Mouse (Mus musculus): Measurements from ENCODE around the gene Clec4e. TPM values are rescaled to one million over a fixed set of nuclear protein-coding genes. Genes with fewer than 3 reads are reported as not detected.

The Clec4e gene
- not detected in 2 replicates for total RNA-seq (2012; rRNA removed)
- total RNA-seq (2014; rRNA removed), result not detected in 2 replicates
- polyA plus RNA-seq (2012; ENCODE audit: insufficient read length, low read depth), result not detected in 2 replicates

DNA sequence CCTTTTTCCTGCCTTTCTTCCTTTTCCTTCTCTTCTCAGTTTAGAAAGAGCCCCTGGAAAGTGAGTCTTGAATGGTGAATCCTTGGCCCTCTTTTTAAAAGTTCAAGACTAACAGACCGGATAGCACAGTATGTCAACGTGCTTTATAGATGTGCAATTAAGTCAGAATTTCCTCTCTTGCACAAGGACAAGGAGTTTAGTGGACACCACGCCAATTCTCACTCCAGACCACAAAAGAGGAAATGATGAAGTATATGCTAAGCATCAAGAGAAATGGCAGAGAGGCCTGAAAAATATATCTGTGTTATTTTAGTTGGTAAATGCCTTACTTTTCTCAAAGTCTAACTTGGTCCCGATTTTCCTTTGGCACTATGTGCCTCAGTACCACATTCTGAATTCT is at the start of gene Clec4e:
TSS of gene Clec4e (minus strand) at position 118 of the 400 bp plus-strand sequence.
- Histone ChIP-seq H3K36me3 (replicated peaks in 1 of 2; ENCODE audit: control insufficient read depth in 1 of 2, insufficient read depth in 1 of 2, low read length in 1 of 2) (no peaks in the 10 kb centered on the region), H3K27me3 (replicated peaks) (peaks cover 50% of the 10 kb centered on the region), H3K79me2 (replicated peaks; ENCODE audit: control insufficient read depth, extremely low read depth, insufficient read depth, poor library complexity, severe bottlenecking) (no peaks in the 10 kb centered on the region), H3K4me3 (replicated peaks in 1 of 3; ENCODE audit: low read depth in 2 of 3, low read length in 2 of 3, poor library complexity in 1 of 3) (no peak within 1 kb of the TSS), H3K4me1 (ENCODE audit: control insufficient read depth in 1 of 2, insufficient read depth in 2 of 2) (no peaks in the 10 kb centered on the region), H3K9ac (ENCODE audit: insufficient read depth, low read depth) (no peak within 1 kb of the TSS), H3K9me3 (replicated peaks; ENCODE audit: low read length) (no peaks in the 10 kb centered on the region), H3K27ac (ENCODE audit: insufficient read depth, low read depth) (no peak within 1 kb of the TSS), H3K4me2 (ENCODE audit: insufficient read depth, low read depth, poor library complexity, severe bottlenecking) (peak within 1 kb of the TSS; percentile 30)
- DNase-seq (ENCODE audit: extremely low read depth), result no peak
- dilution Hi-C loops (cut with MboI; ENCODE audit: extremely low pct_ligation_motif_present, extremely low pct_unique_long_range_greater_than_20kb, low sequenced_read_pairs) (no loop called here), in situ Hi-C loops (cut with MboI; ENCODE audit: low pct_ligation_motif_present, low pct_unique_long_range_greater_than_20kb, low sequenced_read_pairs) (no loop called here)
- TF ChIP-seq ZMIZ1 (IDR thresholded peaks at IDR 0.05; ENCODE audit: low read depth, low read length), result no peak
- no peak for TF ChIP-seq MAZ (IDR thresholded peaks at IDR 0.05; ENCODE audit: low read depth, low read length)
- no peak for TF ChIP-seq HCFC1 (IDR thresholded peaks at IDR 0.05; ENCODE audit: low read depth, low read length)
- TF ChIP-seq GABPA (IDR thresholded peaks at IDR 0.05; ENCODE audit: insufficient replicate concordance, low read depth, low read length), result no peak
- no peak for TF ChIP-seq JUND (conservative IDR thresholded peaks at IDR 0.05; ENCODE audit: low read depth, low read length)
- TF ChIP-seq IRF4 (IDR thresholded peaks at IDR 0.05; ENCODE audit: low read depth, low read length), result no peak
- no peak for TF ChIP-seq CTCF (conservative IDR thresholded peaks at IDR 0.05 in 1 of 2, IDR thresholded peaks at IDR 0.05 in 1 of 2; ENCODE audit: low read depth in 2 of 2, low read length in 2 of 2)
- no peak for TF ChIP-seq E2F4 (IDR thresholded peaks at IDR 0.05; ENCODE audit: insufficient replicate concordance, low read depth, low read length)
- no peak for TF ChIP-seq RCOR1 (conservative IDR thresholded peaks at IDR 0.05; ENCODE audit: low read depth, low read length)
- TF ChIP-seq CHD2 (IDR thresholded peaks at IDR 0.05; ENCODE audit: low read length), result no peak

- Histone ChIP-seq H3K4me1 (ENCODE audit: control insufficient read depth in 1 of 2, insufficient read depth in 2 of 2) (no peaks in the 10 kb centered on the region), H3K36me3 (replicated peaks in 1 of 2; ENCODE audit: control insufficient read depth in 1 of 2, insufficient read depth in 1 of 2, low read length in 1 of 2) (no peaks in the 10 kb centered on the region), H3K4me3 (replicated peaks in 1 of 3; ENCODE audit: low read depth in 2 of 3, low read length in 2 of 3, poor library complexity in 1 of 3) (no peak overlapping the region), H3K27me3 (replicated peaks) (peaks cover 47% of the 10 kb centered on the region), H3K4me2 (ENCODE audit: insufficient read depth, low read depth, poor library complexity, severe bottlenecking) (no peak overlapping the region), H3K79me2 (replicated peaks; ENCODE audit: control insufficient read depth, extremely low read depth, insufficient read depth, poor library complexity, severe bottlenecking) (no peaks in the 10 kb centered on the region), H3K9me3 (replicated peaks; ENCODE audit: low read length) (no peaks in the 10 kb centered on the region), H3K27ac (ENCODE audit: insufficient read depth, low read depth) (no peak overlapping the region), H3K9ac (ENCODE audit: insufficient read depth, low read depth) (no peak overlapping the region)
- in situ Hi-C loops (cut with MboI; ENCODE audit: low pct_ligation_motif_present, low pct_unique_long_range_greater_than_20kb, low sequenced_read_pairs), result no loop called here
- TF ChIP-seq USF1 (IDR thresholded peaks at IDR 0.05; ENCODE audit: low read depth, low read length), result no peak
- no peak for TF ChIP-seq MYC (IDR thresholded peaks at IDR 0.05; ENCODE audit: low read depth, low read length)
- TF ChIP-seq MAX (IDR thresholded peaks at IDR 0.05; ENCODE audit: low read length), result no peak
- no peak for TF ChIP-seq JUND (conservative IDR thresholded peaks at IDR 0.05; ENCODE audit: low read depth, low read length)
- TF ChIP-seq TBP (conservative IDR thresholded peaks at IDR 0.05; ENCODE audit: low read depth, low read length), result no peak
- TF ChIP-seq NRF1 (IDR thresholded peaks at IDR 0.05; ENCODE audit: low read depth, low read length), result no peak
- no peak for TF ChIP-seq ZMIZ1 (IDR thresholded peaks at IDR 0.05; ENCODE audit: low read depth, low read length)
- TF ChIP-seq POLR2AphosphoS2 (IDR thresholded peaks at IDR 0.05; ENCODE audit: low read depth, low read length), result no peak
- dilution Hi-C loops (cut with MboI; ENCODE audit: extremely low pct_ligation_motif_present, extremely low pct_unique_long_range_greater_than_20kb, low sequenced_read_pairs), result no loop called here
- no peak for DNase-seq (ENCODE audit: extremely low read depth)
Measured at GRCm38 (mm10) chr6:123332503-123332902, 42.8 kb upstream of the Clec4e start.
